Mouse (Mus musculus) midbrain, embryonic 16.5 days (tissue): ENCODE measurements around the gene Chrm2. TPM values are rescaled to one million over a fixed set of nuclear protein-coding genes. Genes with fewer than 3 reads are reported as not detected.
A peak's percentile ranks its signal among the peaks of the same experiment; 100 is the strongest.

Experiments used
- ATAC-seq: fragments of 200-750 bp; cut with Nextera tagmentation; 2 replicates; pipeline ENCODE4 v1.8.0; 2017; ENCODE audit warnings: moderate TSS enrichment
- H3K27ac ChIP-seq: fragments of 300-500 bp; sonication (generic); 2 replicates; pipeline ENCODE4 v1.5.1; 2014; ENCODE audit warnings: mild to moderate bottlenecking, low read length, mixed read lengths
- H3K27me3 ChIP-seq: fragments of 300-500 bp; sonication (generic); 2 replicates; pipeline ENCODE4 v1.6.1; 2014; ENCODE audit warnings: low read depth, low read length, mixed read lengths; ENCODE audit not compliant: control insufficient read depth, insufficient read depth
- H3K36me3 ChIP-seq: fragments of 300-500 bp; sonication (generic); 2 replicates; pipeline ENCODE4 v1.6.1; 2014; ENCODE audit warnings: mild to moderate bottlenecking, low read length, moderate library complexity, mixed read lengths; ENCODE audit not compliant: control insufficient read depth, insufficient read depth
- H3K4me1 ChIP-seq: fragments of 300-500 bp; sonication (generic); 2 replicates; pipeline ENCODE4 v1.6.1; 2014; ENCODE audit warnings: mild to moderate bottlenecking, low read length, mixed read lengths; ENCODE audit not compliant: control insufficient read depth, insufficient read depth
- H3K4me2 ChIP-seq: fragments of 300-500 bp; sonication (generic); 2 replicates; pipeline ENCODE4 v1.6.1; 2014; ENCODE audit warnings: mild to moderate bottlenecking, low read length, mixed read lengths
- H3K4me3 ChIP-seq: fragments of 300-500 bp; sonication (generic); 2 replicates; pipeline ENCODE4 v1.5.1; 2014; ENCODE audit warnings: low read depth, mild to moderate bottlenecking, low read length, moderate library complexity, mixed read lengths
- H3K9ac ChIP-seq: fragments of 300-500 bp; sonication (generic); 2 replicates; pipeline ENCODE4 v1.6.1; 2014; ENCODE audit warnings: low read depth, low read length, mixed read lengths
- H3K9me3 ChIP-seq: fragments of 300-500 bp; sonication (generic); replicated peaks from 2 replicates; pipeline ENCODE4 v1.6.1; 2014; ENCODE audit warnings: mild to moderate bottlenecking, low read length, mixed read lengths; ENCODE audit not compliant: control insufficient read depth, poor library complexity, severe bottlenecking
- WGBS: fragments of 180-500 bp; shearing (Covaris S2); extraction: QIAGEN DNeasy Blood & Tissue Kit; methylation state at CpG from one replicate; pipeline ENCODE4 v1.1.7; 2014; 5-methylcytosine and 5-hydroxymethylcytosine counted together
- polyA plus RNA-seq: library from polyadenylated mRNA; unstranded; fragments of >200 nt; fragmentation: Nextera tagmentation; extraction: Ambion mirVana; gene quantifications from 2 replicates; pipeline ENCODE4 v1.2.1, GENCODE M21; 2015

The Chrm2 gene
- polyA plus RNA-seq, 1 experiment from 2014 or later = 10.2 TPM

DNA sequence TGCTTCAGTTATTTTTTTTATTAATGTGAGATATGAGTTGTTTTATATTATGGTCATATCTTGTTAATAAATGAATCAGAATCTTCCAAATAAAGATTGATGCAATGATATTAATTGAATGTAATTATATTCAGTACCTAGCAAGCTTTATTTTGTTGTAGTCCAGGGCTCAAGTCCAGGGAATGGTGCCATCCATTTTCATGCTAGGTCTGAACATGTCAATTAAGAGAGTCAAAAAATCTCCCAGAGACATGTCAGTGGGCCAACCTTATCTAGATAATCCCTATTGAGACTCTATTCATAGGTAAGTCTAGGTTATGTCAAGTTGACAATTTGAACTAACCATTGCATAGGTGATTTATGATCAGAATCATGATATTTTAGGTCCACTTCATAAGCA lies 21.1 kb downstream of the Chrm2 start:
- no peaks in the 10 kb centered on the region for H3K27me3 ChIP-seq
- no peaks in the 10 kb centered on the region for H3K36me3 ChIP-seq
- ATAC-seq = no peak
- no peak overlapping the region for H3K9ac ChIP-seq
- no peaks in the 10 kb centered on the region for H3K4me1 ChIP-seq
- no peak overlapping the region for H3K27ac ChIP-seq
- no peak overlapping the region for H3K4me2 ChIP-seq
- H3K4me3 ChIP-seq = no peak overlapping the region
- H3K9me3 ChIP-seq = no peaks in the 10 kb centered on the region

DNA sequence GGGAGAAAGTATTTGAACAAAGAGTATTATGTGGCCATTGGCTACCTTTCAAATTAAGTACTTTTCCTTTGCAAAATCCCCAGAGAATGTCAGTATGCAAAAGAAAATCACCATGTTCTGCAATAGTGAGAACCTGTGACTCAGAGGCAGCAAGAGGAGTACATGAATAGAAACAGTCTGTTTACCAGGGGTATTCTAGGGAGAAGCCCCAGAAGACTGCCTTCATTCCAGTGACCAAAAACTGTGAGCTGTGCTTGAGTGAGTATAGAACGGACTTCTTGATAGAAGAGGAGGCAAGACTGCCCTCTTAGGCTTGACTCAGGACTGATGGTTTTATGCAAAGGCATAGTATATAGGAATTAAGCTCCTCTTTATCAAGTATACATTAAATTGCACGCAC lies 22.2 kb downstream of the Chrm2 start:
- no peak overlapping the region for H3K9ac ChIP-seq
- no peaks in the 10 kb centered on the region for H3K36me3 ChIP-seq
- ATAC-seq = no peak
- no peak overlapping the region for H3K4me3 ChIP-seq
- H3K4me1 ChIP-seq = no peaks in the 10 kb centered on the region
- no peaks in the 10 kb centered on the region for H3K9me3 ChIP-seq
- 91% methylated on average over 2 of the region's 2 CpGs for WGBS
- H3K27ac ChIP-seq = no peak overlapping the region
- H3K27me3 ChIP-seq = no peaks in the 10 kb centered on the region
- H3K4me2 ChIP-seq = no peak overlapping the region

DNA sequence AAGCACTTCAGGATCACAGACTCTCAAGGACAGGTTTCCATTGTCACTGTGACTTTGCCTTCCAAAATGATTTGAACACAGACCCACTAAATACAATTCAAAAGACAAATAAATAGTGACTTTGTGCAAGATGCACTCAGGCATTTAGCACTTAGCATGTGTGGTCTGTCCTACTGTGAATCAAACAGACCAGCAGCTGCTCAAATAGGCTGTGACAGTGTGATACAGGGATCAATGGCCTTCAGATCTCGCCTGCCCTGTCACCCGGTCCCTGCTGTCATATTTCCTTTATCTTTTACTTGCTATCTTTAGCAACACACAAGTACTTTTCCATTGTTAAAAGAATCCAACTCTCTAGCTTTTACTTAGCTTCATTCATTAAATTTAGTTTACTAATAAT lies 31.8 kb downstream of the Chrm2 start:
- Histone ChIP-seq H3K4me1 (no peaks in the 10 kb centered on the region), H3K27me3 (no peaks in the 10 kb centered on the region), H3K9me3 (no peaks in the 10 kb centered on the region), H3K9ac (no peak overlapping the region), H3K4me3 (no peak overlapping the region), H3K27ac (no peak overlapping the region), H3K4me2 (no peak overlapping the region), H3K36me3 (no peaks in the 10 kb centered on the region)
- 39% methylated on average over 2 of the region's 2 CpGs for WGBS
- peak; percentile 62; the same call in 1 of the 2 replicates for ATAC-seq

DNA sequence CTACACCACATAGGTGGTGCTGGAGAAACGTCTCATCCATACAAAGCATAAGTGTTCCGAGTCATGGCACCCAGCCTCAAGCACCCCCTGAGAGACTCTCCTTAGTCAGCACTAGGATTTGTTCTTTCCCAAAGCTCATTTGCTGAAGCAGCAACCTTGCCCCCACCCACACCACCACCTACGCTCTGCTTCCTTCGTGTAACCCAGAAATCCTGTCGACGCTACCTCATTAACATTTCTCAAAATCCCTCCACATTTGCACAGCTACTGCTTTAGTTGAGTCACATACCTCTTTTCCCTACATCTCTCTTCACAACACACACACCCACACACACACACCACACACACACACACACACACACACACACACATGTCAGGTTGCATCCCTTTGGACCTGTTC lies 50.1 kb downstream of the Chrm2 start:
- Histone ChIP-seq H3K9me3 (no peaks in the 10 kb centered on the region), H3K36me3 (no peaks in the 10 kb centered on the region), H3K4me1 (no peaks in the 10 kb centered on the region), H3K27ac (no peak overlapping the region), H3K27me3 (no peaks in the 10 kb centered on the region), H3K4me3 (no peak overlapping the region), H3K4me2 (no peak overlapping the region), H3K9ac (no peak overlapping the region)
- WGBS = 92% methylated on average over 6 of the region's 6 CpGs
- no peak for ATAC-seq

GRCm38 (mm10) chr6:36439218-36439617 lies 51.3 kb downstream of the Chrm2 start:
- Histone ChIP-seq H3K27ac (no peak overlapping the region), H3K27me3 (no peaks in the 10 kb centered on the region), H3K4me1 (no peaks in the 10 kb centered on the region), H3K9me3 (no peaks in the 10 kb centered on the region), H3K36me3 (no peaks in the 10 kb centered on the region), H3K4me2 (no peak overlapping the region), H3K4me3 (no peak overlapping the region), H3K9ac (no peak overlapping the region)
- 71% methylated on average over 2 of the region's 2 CpGs for WGBS
- no peak for ATAC-seq

DNA sequence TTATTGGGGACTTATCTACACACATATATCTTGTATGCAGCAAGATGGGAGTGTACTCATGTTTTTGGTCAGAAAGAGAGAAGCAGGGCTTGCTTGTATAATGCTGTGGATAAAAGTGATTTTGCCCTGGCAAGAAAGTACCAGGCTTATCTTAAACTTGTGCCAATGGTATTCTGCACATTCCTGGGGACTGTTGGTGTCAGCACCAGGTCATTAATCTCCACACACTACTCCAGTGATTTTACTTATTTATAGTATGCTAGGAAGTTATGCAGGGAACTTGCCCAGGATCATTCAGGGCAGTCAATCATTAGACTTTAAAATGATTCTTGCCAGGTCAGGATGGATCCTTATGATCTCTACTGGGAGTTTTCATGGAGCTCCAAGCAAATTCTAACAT lies 63.6 kb downstream of the Chrm2 start:
- H3K4me1 ChIP-seq = no peaks in the 10 kb centered on the region
- H3K9ac ChIP-seq = no peak overlapping the region
- H3K36me3 ChIP-seq = no peaks in the 10 kb centered on the region
- no peak overlapping the region for H3K4me2 ChIP-seq
- no peaks in the 10 kb centered on the region for H3K27me3 ChIP-seq
- no peaks in the 10 kb centered on the region for H3K9me3 ChIP-seq
- H3K4me3 ChIP-seq = no peak overlapping the region
- ATAC-seq = no peak
- no peak overlapping the region for H3K27ac ChIP-seq

DNA sequence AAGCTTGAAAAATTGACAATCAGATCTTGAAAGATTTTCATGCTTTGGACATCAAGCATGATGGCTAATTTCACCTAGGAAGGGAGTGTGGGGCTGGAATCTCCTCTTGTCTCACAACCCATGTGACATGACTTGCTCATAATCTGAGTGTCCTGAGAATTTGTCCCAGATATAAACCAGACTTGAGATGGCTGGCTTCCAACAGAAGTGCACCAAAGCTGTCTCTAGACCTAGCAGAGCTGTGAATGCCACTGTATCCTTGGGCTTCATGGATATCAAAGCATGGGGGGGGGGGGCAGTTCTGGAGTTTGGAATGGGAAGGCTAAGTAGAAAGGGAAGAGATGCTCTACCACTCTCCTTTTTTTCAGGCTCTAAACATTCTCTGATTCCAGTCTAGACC lies 67.2 kb downstream of the Chrm2 start:
- H3K4me2 ChIP-seq = no peak overlapping the region
- ATAC-seq = no peak
- no peaks in the 10 kb centered on the region for H3K36me3 ChIP-seq
- no peaks in the 10 kb centered on the region for H3K27me3 ChIP-seq
- no peak overlapping the region for H3K27ac ChIP-seq
- H3K9ac ChIP-seq = no peak overlapping the region
- H3K4me1 ChIP-seq = no peaks in the 10 kb centered on the region
- no peaks in the 10 kb centered on the region for H3K9me3 ChIP-seq
- H3K4me3 ChIP-seq = no peak overlapping the region

GRCm38 (mm10) chr6:36457015-36457414 lies 69.1 kb downstream of the Chrm2 start:
- no peaks in the 10 kb centered on the region for H3K27me3 ChIP-seq
- no peaks in the 10 kb centered on the region for H3K9me3 ChIP-seq
- H3K27ac ChIP-seq = no peak overlapping the region
- 93% methylated on average over 1 of the region's 1 CpGs for WGBS
- no peak overlapping the region for H3K9ac ChIP-seq
- H3K4me2 ChIP-seq = no peak overlapping the region
- ATAC-seq = no peak
- H3K36me3 ChIP-seq = no peaks in the 10 kb centered on the region
- H3K4me1 ChIP-seq = no peaks in the 10 kb centered on the region
- H3K4me3 ChIP-seq = no peak overlapping the region

GRCm38 (mm10) chr6:36464008-36464407 lies 76.1 kb downstream of the Chrm2 start:
- Histone ChIP-seq H3K4me2 (no peak overlapping the region), H3K27ac (no peak overlapping the region), H3K4me1 (no peaks in the 10 kb centered on the region), H3K36me3 (no peaks in the 10 kb centered on the region), H3K9ac (no peak overlapping the region), H3K9me3 (no peaks in the 10 kb centered on the region), H3K4me3 (no peak overlapping the region), H3K27me3 (no peaks in the 10 kb centered on the region)
- no peak for ATAC-seq
- 89% methylated on average over 3 of the region's 3 CpGs for WGBS

DNA sequence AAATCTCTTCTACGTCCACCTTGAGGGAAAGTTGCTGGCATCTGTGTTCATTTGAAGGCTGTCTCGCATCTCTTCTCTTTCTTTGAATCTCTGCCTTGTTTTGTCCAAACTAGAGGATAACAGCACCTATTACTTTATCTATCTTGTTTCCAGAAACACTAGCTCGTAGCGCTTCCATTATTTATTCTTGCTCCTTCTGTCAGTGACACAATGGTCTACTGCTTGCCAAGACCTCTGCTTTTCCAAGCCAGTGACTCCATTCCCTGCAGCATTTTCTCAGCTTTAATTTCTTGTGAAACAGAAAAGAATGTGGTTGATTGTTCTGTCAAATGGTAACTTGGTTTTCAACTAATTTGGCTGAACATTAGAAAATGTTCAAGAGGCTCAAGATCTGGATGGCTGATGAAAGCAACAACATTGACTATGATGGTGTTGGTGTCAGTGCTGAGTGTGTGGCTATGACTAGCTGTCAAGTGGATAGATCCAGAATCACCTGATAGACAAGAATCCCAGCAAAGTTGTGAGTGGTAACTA lies 96.3 kb downstream of the Chrm2 start:
- H3K4me1 ChIP-seq = no peaks in the 10 kb centered on the region
- H3K27me3 ChIP-seq = no peaks in the 10 kb centered on the region
- no peak overlapping the region for H3K27ac ChIP-seq
- WGBS = 67% methylated on average over 4 of the region's 4 CpGs
- no peaks in the 10 kb centered on the region for H3K9me3 ChIP-seq
- H3K9ac ChIP-seq = no peak overlapping the region
- ATAC-seq = no peak
- H3K4me2 ChIP-seq = no peak overlapping the region
- H3K4me3 ChIP-seq = no peak overlapping the region
- no peaks in the 10 kb centered on the region for H3K36me3 ChIP-seq
